Mouse (Mus musculus) heart, postnatal 0 days (tissue): ENCODE measurements around the gene Foxe1. TPM values are rescaled to one million over a fixed set of nuclear protein-coding genes. Genes with fewer than 3 reads are reported as not detected.
A peak's percentile ranks its signal among the peaks of the same experiment; 100 is the strongest.

Experiments used
- ATAC-seq: fragments of 200-750 bp; cut with Nextera tagmentation; 2 replicates; pipeline ENCODE4 v1.8.0; 2017; ENCODE audit warnings: low read depth, moderate number of reproducible peaks, moderate library complexity; ENCODE audit not compliant: insufficient read depth
- DNase-seq: peaks from one replicate; pipeline ENCODE4 v3.0.0-alpha.2; 2016; ENCODE audit warnings: low spot score
- H3K27ac ChIP-seq: fragments of 300-500 bp; sonication (generic); 2 replicates; pipeline ENCODE4 v1.5.1; 2014; ENCODE audit warnings: low read depth, mild to moderate bottlenecking
- H3K27me3 ChIP-seq: fragments of 300-500 bp; sonication (generic); 2 replicates; pipeline ENCODE4 v1.6.1; 2014; ENCODE audit warnings: low read length, mixed read lengths; ENCODE audit not compliant: control insufficient read depth, insufficient read depth
- H3K36me3 ChIP-seq: fragments of 300-500 bp; sonication (generic); replicated peaks from 2 replicates; pipeline ENCODE4 v1.6.1; 2014; ENCODE audit warnings: low read length, mixed read lengths; ENCODE audit not compliant: control insufficient read depth, insufficient read depth
- H3K4me1 ChIP-seq: fragments of 300-500 bp; sonication (generic); 2 replicates; pipeline ENCODE4 v1.6.1; 2014; ENCODE audit warnings: antibody characterized with exemption; ENCODE audit not compliant: control insufficient read depth, insufficient read depth
- H3K4me2 ChIP-seq: fragments of 300-500 bp; sonication (generic); 2 replicates; pipeline ENCODE4 v1.6.1; 2014; ENCODE audit warnings: low read depth, mild to moderate bottlenecking, low read length, moderate library complexity
- H3K4me3 ChIP-seq: fragments of 300-500 bp; sonication (generic); 2 replicates; pipeline ENCODE4 v1.5.1; 2014; ENCODE audit warnings: low read depth, low read length
- H3K9ac ChIP-seq: fragments of 300-500 bp; sonication (generic); replicated peaks from 2 replicates; pipeline ENCODE4 v1.6.1; 2014; ENCODE audit warnings: low read depth, low read length, mixed read lengths
- H3K9me3 ChIP-seq: fragments of 300-500 bp; sonication (generic); replicated peaks from 2 replicates; pipeline ENCODE4 v1.6.1; 2016; ENCODE audit warnings: low read length; ENCODE audit not compliant: control insufficient read depth
- CTCF ChIP-seq: IDR thresholded peaks from 2 replicates; pipeline ENCODE4 v1.5.1; 2016; ENCODE audit warnings: antibody characterized with exemption, control low read depth, low read depth
- EP300 ChIP-seq: IDR thresholded peaks from 2 replicates; pipeline ENCODE4 v1.6.1; 2016; ENCODE audit warnings: antibody characterized with exemption, low read depth
- WGBS: fragments of 180-500 bp; shearing (Covaris S2); extraction: QIAGEN DNeasy Blood & Tissue Kit; methylation state at CpG from one replicate; pipeline ENCODE4 v1.1.7; 2014; 5-methylcytosine and 5-hydroxymethylcytosine counted together
- polyA plus RNA-seq: library from polyadenylated mRNA; unstranded; fragments of >200 nt; fragmentation: Nextera tagmentation; extraction: Ambion mirVana; gene quantifications from 2 replicates; pipeline ENCODE4 v1.2.1, GENCODE M21; 2015
- total RNA-seq: library from RNA; depleted of rRNA; stranded (reverse); fragments of >200 nt; gene quantifications from 2 replicates; pipeline ENCODE4 v1.2.3, GENCODE M21; 2014; ENCODE audit warnings: low replicate concordance; rRNA removed

Foxe1 gene
- total and polyA plus RNA-seq, 2 experiments from 2014 or later, result 0.05 to 1.1 TPM

GRCm38 (mm10) chr4:46389013-46389611 lies 45.7 kb downstream of the Foxe1 start, which contains the start of gene Trmo:
Gene Trmo, minus strand, starts transcription at chr4:46389437.
- peak; percentile 81 for TF ChIP-seq EP300
- no peak for TF ChIP-seq CTCF
- Histone ChIP-seq H3K27me3 (no peaks in the 10 kb centered on the region), H3K27ac (peak within 1 kb of the TSS; percentile 91), H3K9ac (peak within 1 kb of the TSS; percentile 82), H3K4me3 (peak within 1 kb of the TSS; percentile 72), H3K36me3 (peaks cover 22% of the 10 kb centered on the region), H3K4me1 (0 out of 2 replicates have a peak, but pooled peaks cover 4% of the 10 kb centered on the region), H3K4me2 (peak within 1 kb of the TSS; percentile 68), H3K9me3 (no peaks in the 10 kb centered on the region)
- ATAC-seq (peak; percentile 96), DNase-seq (peak; percentile 98)
- under 1% methylated on average over 56 of the region's 56 CpGs for WGBS

GRCm38 (mm10) chr4:46389612-46390341 lies 46.4 kb downstream of the Foxe1 start:
- Histone ChIP-seq H3K9me3 (no peaks in the 10 kb centered on the region), H3K4me3 (peak overlapping the region; percentile 72), H3K27me3 (no peaks in the 10 kb centered on the region), H3K4me2 (peak overlapping the region; percentile 68), H3K27ac (peak overlapping the region; percentile 91), H3K36me3 (peaks cover 18% of the 10 kb centered on the region), H3K9ac (peak overlapping the region; percentile 82), H3K4me1 (0 out of 2 replicates have a peak, but pooled peaks cover 4% of the 10 kb centered on the region)
- DNase-seq (peak; percentile 27), ATAC-seq (no peak)
- TF ChIP-seq CTCF, result no peak
- no peak for TF ChIP-seq EP300
- WGBS, result 2% methylated on average over 24 of the region's 24 CpGs

- Histone ChIP-seq H3K27ac (no peak overlapping the region; the same call in 1 of the 2 replicates), H3K9ac (no peak overlapping the region), H3K27me3 (no peaks in the 10 kb centered on the region), H3K9me3 (no peaks in the 10 kb centered on the region), H3K36me3 (peaks cover 11% of the 10 kb centered on the region), H3K4me1 (0 out of 2 replicates have a peak, but pooled peaks cover 4% of the 10 kb centered on the region), H3K4me2 (peak overlapping the region; percentile 68), H3K4me3 (peak overlapping the region; percentile 72)
- peak; percentile 78 for DNase-seq
- TF ChIP-seq CTCF (peak; percentile 78), EP300 (no peak)
- ATAC-seq, result no peak
- 23% methylated on average over 9 of the region's 9 CpGs for WGBS
These were observed 47.1 kb downstream of the Foxe1 start for GRCm38 (mm10) chr4:46390390-46390970.

- no peaks in the 10 kb centered on the region for H3K9me3 ChIP-seq
These were observed 51.0 kb downstream of the Foxe1 start for GRCm38 (mm10) chr4:46394388-46394787.

GRCm38 (mm10) chr4:46395736-46396135 lies 52.3 kb downstream of the Foxe1 start:
- Histone ChIP-seq H3K9me3 (no peaks in the 10 kb centered on the region), H3K4me3 (no peak overlapping the region), H3K4me1 (no peaks in the 10 kb centered on the region), H3K27me3 (0 out of 2 replicates have a peak, but pooled peaks cover 4% of the 10 kb centered on the region), H3K36me3 (no peaks in the 10 kb centered on the region), H3K4me2 (no peak overlapping the region), H3K27ac (no peak overlapping the region), H3K9ac (no peak overlapping the region)
- no peak for DNase-seq
- ATAC-seq, result no peak
- WGBS, result 30% methylated on average over 5 of the region's 5 CpGs
- TF ChIP-seq CTCF (no peak), EP300 (no peak)

More at GRCm38 (mm10) chr4:46394388-46394787, 51.0 kb downstream of the Foxe1 start:
- TF ChIP-seq EP300, result no peak
- no peak for TF ChIP-seq CTCF
- H3K36me3 ChIP-seq, result no peaks in the 10 kb centered on the region
- no peak for DNase-seq
- no peak overlapping the region for H3K4me2 ChIP-seq
- H3K4me1 ChIP-seq, result 0 out of 2 replicates have a peak, but pooled peaks cover 4% of the 10 kb centered on the region
- no peak for ATAC-seq
- no peak overlapping the region for H3K4me3 ChIP-seq
- 0 out of 2 replicates have a peak, but pooled peaks cover 4% of the 10 kb centered on the region for H3K27me3 ChIP-seq
- no peak overlapping the region for H3K9ac ChIP-seq
- 70% methylated on average over 2 of the region's 2 CpGs for WGBS
- no peak overlapping the region for H3K27ac ChIP-seq

Other genes with a start within 250 kb of the Foxe1 start
- 18.2 and 25.9 TPM in 2 replicates for gene Ncbp1, start 205.0 kb upstream of the Foxe1 start, total RNA-seq
- gene Ncbp1, start 205.0 kb upstream of the Foxe1 start, polyA plus RNA-seq, result 24.1 and 25.7 TPM in 2 replicates
- 16.4 and 17.8 TPM in 2 replicates for gene Tstd2, start 204.9 kb upstream of the Foxe1 start, total RNA-seq
- 13.5 and 15.3 TPM in 2 replicates for gene Tstd2, start 204.9 kb upstream of the Foxe1 start, polyA plus RNA-seq
- 9.4 and 18.0 TPM in 2 replicates for gene Xpa, start 147.3 kb upstream of the Foxe1 start, total RNA-seq
- 17.6 and 19.1 TPM in 2 replicates for gene Xpa, start 147.3 kb upstream of the Foxe1 start, polyA plus RNA-seq
- 3.9 and 12.1 TPM in 2 replicates for gene Trmo, start 45.8 kb downstream of the Foxe1 start, total RNA-seq
- gene Trmo, start 45.8 kb downstream of the Foxe1 start, polyA plus RNA-seq, result 5.8 and 6.5 TPM in 2 replicates
- 0.27 TPM in 1 of 2 replicates, not detected in the other for gene Hemgn, start 69.9 kb downstream of the Foxe1 start, total RNA-seq
- 0.37 TPM in 1 of 2 replicates, not detected in the other for gene Hemgn, start 69.9 kb downstream of the Foxe1 start, polyA plus RNA-seq
- gene Anp32b, start 107.3 kb downstream of the Foxe1 start, total RNA-seq, result 3.6 and 9.2 TPM in 2 replicates
- gene Anp32b, start 107.3 kb downstream of the Foxe1 start, polyA plus RNA-seq, result 75.8 and 76.0 TPM in 2 replicates
- gene Nans, start 145.6 kb downstream of the Foxe1 start, total RNA-seq, result 54.2 and 54.6 TPM in 2 replicates
- 36.2 and 38.2 TPM in 2 replicates for gene Nans, start 145.6 kb downstream of the Foxe1 start, polyA plus RNA-seq
- gene Trim14, start 192.5 kb downstream of the Foxe1 start, total RNA-seq, result 3.4 and 10.9 TPM in 2 replicates
- gene Trim14, start 192.5 kb downstream of the Foxe1 start, polyA plus RNA-seq, result 0.46 and 0.85 TPM in 2 replicates